Mouse (Mus musculus): ENCODE measurements at regions not wholly inside any gene's neighbourhood (a gene's known extent, or its start where the extent isn't known, plus 50 kb on each side); places are given as distances from the start of the nearest gene placed in this dataset.
A peak's percentile ranks its signal among the peaks of the same experiment; 100 is the strongest.

DNA sequence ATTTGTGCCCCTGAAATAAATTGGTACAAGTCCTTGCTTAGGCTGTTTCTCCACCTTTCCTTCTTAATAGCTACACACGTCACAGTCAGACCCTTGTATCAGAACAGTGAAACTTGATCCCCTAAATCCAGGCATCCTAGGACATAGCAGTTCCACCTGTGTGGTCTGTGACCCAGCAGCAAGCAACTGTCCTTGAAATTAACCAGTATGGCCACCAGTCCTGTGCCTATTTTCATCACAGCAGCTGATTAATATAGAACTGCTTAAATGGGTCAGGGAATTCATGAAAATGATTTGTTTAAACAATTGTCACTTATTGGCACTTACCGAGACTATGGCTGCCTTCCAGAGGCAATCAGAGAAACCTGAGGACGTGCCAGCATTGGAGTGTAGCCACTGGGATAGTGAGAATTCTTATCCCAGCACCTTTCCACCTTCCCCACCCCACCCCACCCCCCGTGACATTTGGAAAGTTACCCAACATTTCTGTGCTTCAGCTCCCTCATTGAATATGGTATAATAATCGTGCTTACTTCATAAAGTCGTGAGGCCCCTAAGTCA is 135.4 kb upstream of the Cdkn2b start:
- no peak for DNase-seq

GRCm38 (mm10) chr4:89445214-89446155 is 134.6 kb upstream of the Cdkn2b start:
- DNase-seq = no peak

DNA sequence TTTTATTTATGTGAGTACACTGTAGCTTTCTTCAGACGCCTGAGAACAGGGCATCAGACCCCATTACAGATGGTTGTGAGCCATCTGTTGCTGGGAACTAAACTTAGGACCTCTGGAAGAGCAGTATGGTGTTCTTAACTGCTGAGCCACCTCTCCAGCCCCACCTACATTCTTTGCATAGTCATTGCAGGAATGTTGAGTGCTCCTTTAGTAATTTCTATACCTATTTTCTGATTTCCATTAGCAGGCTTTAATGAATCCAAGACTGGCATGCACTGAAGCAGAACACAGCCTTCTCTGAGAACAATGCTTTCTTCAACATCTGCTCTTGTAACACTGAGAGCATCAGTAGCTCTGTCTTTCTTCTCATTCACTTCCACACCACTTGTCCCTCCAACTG is 131.7 kb upstream of the Cdkn2b start:
- DNase-seq = no peak

DNA sequence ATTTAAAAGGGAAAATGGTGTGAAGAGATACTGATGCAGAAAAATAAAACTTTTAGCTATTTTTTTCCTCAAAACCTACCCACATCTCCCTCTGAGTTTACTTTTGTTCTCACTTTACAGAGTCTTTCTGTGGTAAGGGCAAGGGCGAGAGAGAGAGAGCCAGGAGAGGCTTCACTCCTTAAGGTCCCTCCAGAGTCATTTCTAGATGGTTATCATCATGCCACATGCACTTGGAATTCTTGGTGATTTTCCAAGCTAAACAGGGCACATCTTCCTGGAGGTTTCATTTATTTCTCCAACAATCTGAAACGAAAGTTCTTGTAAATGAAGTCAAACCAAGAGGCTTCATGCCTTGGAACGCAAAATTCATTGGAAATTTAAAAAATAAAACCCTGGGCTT is 130.0 kb upstream of the Cdkn2b start:
- DNase-seq = no peak

DNA sequence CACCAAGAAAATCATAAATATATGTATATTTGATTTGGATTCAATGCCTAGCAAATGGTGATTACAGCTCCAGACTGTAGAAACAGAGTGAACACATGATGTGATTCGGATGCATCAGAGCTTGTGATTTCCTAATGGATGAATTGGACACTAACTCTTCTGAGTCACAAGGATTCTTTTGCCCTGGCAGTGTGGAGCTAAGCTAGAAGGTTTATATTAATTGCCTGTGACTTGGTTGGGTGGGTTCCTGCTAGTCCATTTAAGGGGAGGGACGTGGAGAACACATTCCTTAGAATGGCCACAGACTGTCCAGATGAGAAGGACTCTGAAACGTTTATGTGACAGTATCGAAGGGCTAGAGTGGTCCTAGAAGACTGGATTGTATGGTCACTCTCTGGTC is 129.5 kb upstream of the Cdkn2b start:
- DNase-seq = no peak

DNA sequence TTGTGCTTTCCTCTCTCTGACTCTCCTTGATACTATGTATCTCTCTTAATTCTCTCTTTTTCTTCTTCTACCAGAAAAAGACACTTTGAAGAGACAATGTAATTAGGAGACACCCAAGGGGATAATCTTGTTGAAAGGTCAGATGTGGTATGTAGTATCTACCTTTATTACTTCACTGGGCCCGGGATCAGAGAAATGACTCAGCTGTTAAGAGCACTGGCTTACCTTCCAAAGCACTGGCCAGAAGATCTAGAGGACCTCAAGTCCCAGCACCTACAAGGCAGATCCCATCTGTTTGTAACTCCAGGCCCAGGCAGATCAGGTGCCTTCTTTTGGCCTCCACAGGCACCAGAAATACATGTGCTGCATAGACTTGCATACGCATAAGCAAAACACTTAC is 127.8 kb upstream of the Cdkn2b start:
- no peak for DNase-seq

- DNase-seq = no peak
These were observed 125.9 kb upstream of the Cdkn2b start for GRCm38 (mm10) chr4:89436764-89437163.

DNA sequence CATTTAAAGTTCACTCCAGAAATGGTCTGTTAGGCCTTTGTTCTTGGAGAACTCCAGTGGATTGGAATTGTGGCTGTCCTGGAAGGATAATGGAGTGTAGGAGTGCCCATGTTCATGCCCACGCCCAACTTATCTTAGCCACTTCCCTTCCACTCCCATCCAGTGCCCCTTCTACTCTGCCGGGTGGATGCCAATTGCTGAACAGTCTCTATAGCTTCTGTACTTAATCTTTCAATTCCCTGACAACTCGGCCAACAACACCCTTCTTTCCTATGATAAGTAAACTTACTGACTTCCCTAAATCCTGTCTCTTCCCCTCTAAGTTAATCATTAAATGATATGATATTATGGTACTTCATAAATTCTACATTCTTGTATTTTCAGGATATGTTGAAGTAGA is 123.3 kb upstream of the Cdkn2b start:
- no peak for DNase-seq

DNA sequence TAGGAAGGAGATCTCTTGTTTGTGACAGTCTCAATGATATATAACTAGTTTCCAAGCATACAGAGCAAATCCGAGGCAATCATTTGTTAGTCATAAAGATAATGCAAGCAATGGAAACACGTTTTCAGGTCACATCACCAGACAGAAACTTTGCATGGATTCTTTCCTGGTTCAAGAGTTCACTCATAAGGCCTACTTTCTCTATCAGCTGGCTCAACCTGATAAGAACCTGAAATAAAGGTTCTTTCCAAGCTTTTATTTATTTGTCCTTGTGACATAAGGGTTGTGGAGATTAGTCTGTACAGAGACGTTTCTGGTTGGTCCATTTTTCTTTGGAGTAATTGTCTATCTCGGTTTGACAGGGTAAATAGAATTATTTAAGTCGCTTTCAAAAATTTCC is 122.7 kb upstream of the Cdkn2b start:
- DNase-seq = no peak

DNA sequence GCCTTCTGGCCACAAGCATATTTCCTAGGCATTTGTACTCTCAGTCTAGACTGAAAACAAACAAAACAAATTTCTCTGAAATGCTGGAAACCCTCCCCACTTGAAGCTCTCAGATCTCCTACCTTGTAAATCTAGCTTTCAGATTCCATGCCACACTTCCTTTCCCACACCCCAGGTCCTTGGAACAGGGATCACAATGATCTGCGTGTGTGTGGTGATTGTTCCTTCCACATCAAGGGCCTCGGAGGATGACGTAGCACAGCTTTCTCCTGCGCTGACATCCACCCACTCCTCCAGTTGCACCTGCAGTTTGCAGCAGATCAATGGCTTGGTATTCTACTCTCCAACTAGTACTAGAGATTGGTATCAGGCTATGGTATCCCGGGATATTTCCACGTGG is 120.7 kb upstream of the Cdkn2b start:
- no peak for DNase-seq

GRCm38 (mm10) chr4:89428465-89428864 is 117.6 kb upstream of the Cdkn2b start:
- DNase-seq = no peak

DNA sequence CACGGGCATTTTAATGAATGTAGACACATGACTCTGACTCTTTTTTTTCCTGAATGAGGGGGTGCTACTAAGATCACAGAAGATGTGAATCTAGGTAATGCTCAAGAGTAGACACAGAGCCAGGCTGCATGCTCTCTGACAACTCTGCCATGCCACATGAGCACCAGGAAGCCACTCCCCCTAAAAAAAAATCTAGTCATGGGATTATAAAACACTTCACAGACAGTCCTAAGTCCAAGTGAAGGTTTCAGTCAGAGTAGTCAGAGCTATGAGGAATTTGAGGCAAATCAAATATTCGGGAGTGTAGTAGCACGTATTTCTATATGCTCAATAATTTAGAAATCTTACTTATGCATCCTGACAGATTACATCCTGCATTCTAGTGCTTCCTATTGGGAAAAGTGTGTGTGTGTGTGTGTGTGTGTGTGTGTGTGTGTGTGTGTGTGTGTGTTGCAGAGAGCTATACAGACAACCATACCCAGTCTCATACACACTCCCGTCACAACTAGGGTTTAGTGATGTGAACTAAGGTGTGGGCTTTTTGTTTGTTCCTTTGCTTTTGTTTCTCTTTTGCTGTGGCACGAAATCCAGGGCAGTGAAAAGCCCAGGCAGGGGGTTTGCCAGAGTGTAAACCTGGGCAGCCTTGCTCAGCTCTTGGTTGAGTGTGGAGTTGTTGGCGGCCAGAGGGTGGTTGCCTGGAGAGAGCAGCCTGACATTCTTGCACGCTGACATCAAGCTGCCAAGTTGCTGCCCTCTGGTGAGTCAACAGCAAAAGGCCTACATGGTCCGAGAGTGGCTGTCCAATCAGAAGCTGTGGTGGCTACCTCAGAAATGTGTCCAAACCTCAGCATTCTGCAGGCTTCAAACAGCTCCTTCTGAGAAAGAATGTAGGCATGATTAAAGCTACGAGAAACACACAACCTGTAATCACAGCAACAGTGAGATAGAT is 116.8 kb upstream of the Cdkn2b start:
- peak; percentile 19 for DNase-seq

DNA sequence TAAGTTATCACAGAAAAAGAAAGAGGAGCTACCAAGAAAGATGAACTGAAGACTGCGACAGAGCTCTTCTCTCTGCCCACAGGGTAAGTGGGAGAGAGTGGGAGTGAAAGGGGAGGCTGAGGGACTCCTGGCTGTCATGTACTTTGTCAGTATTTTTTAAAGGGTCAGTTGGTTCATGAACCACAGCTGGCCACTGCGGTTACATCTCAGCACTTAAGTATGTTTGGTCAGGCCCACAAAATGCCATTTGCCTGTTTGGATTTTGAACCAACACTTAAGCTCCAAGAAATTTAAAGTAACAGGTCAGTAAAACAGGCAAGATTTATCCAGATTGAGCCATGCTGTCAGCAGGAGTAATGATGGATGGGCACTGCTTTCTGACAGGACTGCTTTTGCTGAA is 115.1 kb upstream of the Cdkn2b start:
- DNase-seq = no peak

- no peak for DNase-seq
These were observed 111.0 kb upstream of the Cdkn2b start for GRCm38 (mm10) chr4:89421694-89422354.

- DNase-seq = no peak
These were observed 110.0 kb upstream of the Cdkn2b start for GRCm38 (mm10) chr4:89420868-89421267.

DNA sequence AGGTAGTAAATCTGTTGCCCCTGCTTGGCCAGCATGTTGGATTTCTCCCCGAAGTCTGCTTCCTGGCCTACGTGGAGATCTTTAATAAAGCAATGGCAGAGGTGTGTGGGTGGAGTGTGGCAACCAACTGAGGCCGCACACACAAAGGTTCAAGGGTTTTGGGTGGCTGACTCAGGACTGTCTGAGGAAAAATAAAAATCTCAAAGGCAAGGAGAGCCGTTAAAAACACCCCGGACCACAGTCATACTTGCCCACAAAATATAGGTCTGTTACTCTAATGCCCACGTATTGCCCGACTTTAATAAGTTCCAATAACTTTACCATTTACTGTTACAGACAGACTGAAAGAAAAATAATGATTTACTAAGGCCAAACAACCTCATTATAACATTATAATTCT is 108.7 kb upstream of the Cdkn2b start:
- DNase-seq = no peak

GRCm38 (mm10) chr4:89405624-89406167 is 94.9 kb upstream of the Cdkn2b start:
- no peak for DNase-seq

DNA sequence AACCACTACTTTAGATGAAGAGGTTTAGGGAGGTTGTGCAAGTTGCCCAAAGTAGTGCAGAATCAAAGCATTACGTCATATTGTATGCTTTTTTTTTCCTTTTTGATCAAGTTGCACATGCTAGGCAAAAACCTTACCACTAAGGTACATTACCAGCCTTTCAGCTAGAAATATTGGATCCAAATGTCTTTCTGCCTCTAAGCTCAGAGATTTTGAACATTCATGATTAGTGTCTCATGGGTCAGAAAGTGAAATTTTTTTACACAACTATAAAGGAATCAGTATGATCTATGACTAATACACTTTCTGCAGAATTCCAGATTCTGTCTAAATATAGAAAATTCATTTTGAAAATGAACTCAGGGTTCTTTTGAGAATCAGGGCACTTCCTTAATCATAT is 92.3 kb upstream of the Cdkn2b start:
- no peak for DNase-seq

DNA sequence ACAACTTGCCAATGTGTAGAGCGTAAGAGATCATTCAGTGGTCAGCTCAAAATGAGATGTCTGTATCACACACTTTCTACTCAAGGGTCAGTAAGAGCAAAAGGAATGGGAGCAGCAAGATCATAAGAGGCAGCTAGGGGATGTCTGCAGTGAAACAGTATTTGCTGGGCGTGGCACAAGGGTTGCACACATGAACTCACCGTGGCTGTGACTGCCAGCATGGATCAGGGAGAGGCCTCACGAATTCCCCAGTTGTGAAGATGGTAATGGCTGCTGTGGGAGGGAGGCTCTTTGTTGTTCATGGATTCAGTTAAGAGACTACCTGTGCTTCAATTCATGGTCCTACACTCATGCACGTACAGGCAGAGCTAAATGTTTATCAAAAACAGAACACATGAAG is 91.5 kb upstream of the Cdkn2b start:
- DNase-seq = no peak

- no peak for DNase-seq
These were observed 90.9 kb upstream of the Cdkn2b start for GRCm38 (mm10) chr4:89401696-89402095.

GRCm38 (mm10) chr4:89400342-89400741 is 89.5 kb upstream of the Cdkn2b start:
- no peak for DNase-seq

- no peak for DNase-seq
These were observed 88.4 kb upstream of the Cdkn2b start for GRCm38 (mm10) chr4:89399277-89399676.

DNA sequence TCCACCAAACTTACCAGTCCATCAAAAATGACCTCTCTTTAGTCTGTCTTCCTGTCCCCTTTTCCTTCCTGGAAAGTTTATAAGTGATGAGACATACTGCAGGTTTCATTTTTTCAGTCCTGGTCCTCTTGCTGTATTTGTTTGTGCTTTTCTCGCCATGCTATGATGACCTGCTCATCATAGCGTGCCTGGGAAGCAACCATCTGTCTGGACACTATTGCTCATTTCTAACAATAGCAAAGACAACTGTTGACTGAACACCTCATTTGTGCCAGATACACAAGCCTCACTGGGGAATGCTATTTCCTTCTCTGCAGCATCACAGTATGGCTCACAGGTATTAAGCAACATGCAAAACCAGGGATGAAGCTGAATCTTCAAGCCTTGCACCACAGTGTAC is 85.2 kb upstream of the Cdkn2b start:
- no peak for DNase-seq

Measured in right cerebral cortex, postnatal 4 days (tissue).